Mouse (Mus musculus) kidney, adult 18-20 months (tissue): ENCODE data around the gene Hba-a2.

ENCODE experiments used
- DNase-seq: peaks from one replicate; pipeline ENCODE4 v3.0.0; 2021

Gene Hba-a2

GRCm38 (mm10) chr11:32331075-32331474, 34.8 kb downstream of the Hba-a2 start:
- DNase-seq: peak; percentile 32

- DNase-seq: no peak
Measured at GRCm38 (mm10) chr11:32331861-32332260, 35.6 kb downstream of the Hba-a2 start.

- no peak for DNase-seq
Measured at GRCm38 (mm10) chr11:32333235-32333634, 36.9 kb downstream of the Hba-a2 start.

GRCm38 (mm10) chr11:32336435-32336907, 40.2 kb downstream of the Hba-a2 start:
- DNase-seq: no peak

- DNase-seq: peak; percentile 34
Measured at GRCm38 (mm10) chr11:32339131-32339531, 42.8 kb downstream of the Hba-a2 start.

- peak; percentile 42 for DNase-seq
Measured at GRCm38 (mm10) chr11:32340476-32341473, 44.5 kb downstream of the Hba-a2 start.

GRCm38 (mm10) chr11:32342770-32343191, 46.5 kb downstream of the Hba-a2 start:
- DNase-seq: peak; percentile 50

- no peak for DNase-seq
Measured at GRCm38 (mm10) chr11:32343350-32343749, 47.1 kb downstream of the Hba-a2 start.

- no peak for DNase-seq
Measured at GRCm38 (mm10) chr11:32345504-32346297, 49.4 kb downstream of the Hba-a2 start.
